Mouse (Mus musculus) midbrain, embryonic 16.5 days (tissue): ENCODE data around the gene Itpr1. TPM values are rescaled to one million over a fixed set of nuclear protein-coding genes. Genes with fewer than 3 reads are reported as not detected.

ENCODE experiments used
- ATAC-seq: fragments of 200-750 bp; cut with Nextera tagmentation; 2 replicates; pipeline ENCODE4 v1.8.0; 2017; ENCODE audit warnings: moderate TSS enrichment
- H3K27ac ChIP-seq: fragments of 300-500 bp; sonication (generic); 2 replicates; pipeline ENCODE4 v1.5.1; 2014; ENCODE audit warnings: mild to moderate bottlenecking, low read length, mixed read lengths
- H3K27me3 ChIP-seq: fragments of 300-500 bp; sonication (generic); 2 replicates; pipeline ENCODE4 v1.6.1; 2014; ENCODE audit warnings: low read depth, low read length, mixed read lengths; ENCODE audit not compliant: control insufficient read depth, insufficient read depth
- H3K36me3 ChIP-seq: fragments of 300-500 bp; sonication (generic); 2 replicates; pipeline ENCODE4 v1.6.1; 2014; ENCODE audit warnings: mild to moderate bottlenecking, low read length, moderate library complexity, mixed read lengths; ENCODE audit not compliant: control insufficient read depth, insufficient read depth
- H3K4me1 ChIP-seq: fragments of 300-500 bp; sonication (generic); 2 replicates; pipeline ENCODE4 v1.6.1; 2014; ENCODE audit warnings: mild to moderate bottlenecking, low read length, mixed read lengths; ENCODE audit not compliant: control insufficient read depth, insufficient read depth
- H3K4me2 ChIP-seq: fragments of 300-500 bp; sonication (generic); 2 replicates; pipeline ENCODE4 v1.6.1; 2014; ENCODE audit warnings: mild to moderate bottlenecking, low read length, mixed read lengths
- H3K4me3 ChIP-seq: fragments of 300-500 bp; sonication (generic); 2 replicates; pipeline ENCODE4 v1.5.1; 2014; ENCODE audit warnings: low read depth, mild to moderate bottlenecking, low read length, moderate library complexity, mixed read lengths
- H3K9ac ChIP-seq: fragments of 300-500 bp; sonication (generic); 2 replicates; pipeline ENCODE4 v1.6.1; 2014; ENCODE audit warnings: low read depth, low read length, mixed read lengths
- H3K9me3 ChIP-seq: fragments of 300-500 bp; sonication (generic); replicated peaks from 2 replicates; pipeline ENCODE4 v1.6.1; 2014; ENCODE audit warnings: mild to moderate bottlenecking, low read length, mixed read lengths; ENCODE audit not compliant: control insufficient read depth, poor library complexity, severe bottlenecking
- WGBS: fragments of 180-500 bp; shearing (Covaris S2); extraction: QIAGEN DNeasy Blood & Tissue Kit; methylation state at CpG from one replicate; pipeline ENCODE4 v1.1.7; 2014; 5-methylcytosine and 5-hydroxymethylcytosine counted together
- polyA plus RNA-seq: library from polyadenylated mRNA; unstranded; fragments of >200 nt; fragmentation: Nextera tagmentation; extraction: Ambion mirVana; gene quantifications from 2 replicates; pipeline ENCODE4 v1.2.1, GENCODE M21; 2015

Itpr1 gene
- polyA plus RNA-seq, 1 experiment from 2014 or later: 4.2 TPM

GRCm38 (mm10) chr6:108444435-108444834 is 231.5 kb downstream of the Itpr1 start:
- no peaks in the 10 kb centered on the region for H3K36me3 ChIP-seq
- H3K9me3 ChIP-seq: no peaks in the 10 kb centered on the region; the same call in 1 of the 2 replicates
- 78% methylated on average over 7 of the region's 7 CpGs for WGBS
- no peak for ATAC-seq
- no peak overlapping the region for H3K4me3 ChIP-seq
- H3K9ac ChIP-seq: no peak overlapping the region
- H3K4me2 ChIP-seq: no peak overlapping the region
- H3K4me1 ChIP-seq: peaks cover 5% of the 10 kb centered on the region; the same call in 1 of the 2 replicates
- H3K27ac ChIP-seq: no peak overlapping the region
- no peaks in the 10 kb centered on the region for H3K27me3 ChIP-seq

GRCm38 (mm10) chr6:108445006-108445405 is 232.1 kb downstream of the Itpr1 start:
- no peaks in the 10 kb centered on the region; the same call in 1 of the 2 replicates for H3K9me3 ChIP-seq
- H3K9ac ChIP-seq: no peak overlapping the region
- no peaks in the 10 kb centered on the region for H3K36me3 ChIP-seq
- H3K27ac ChIP-seq: no peak overlapping the region
- H3K27me3 ChIP-seq: no peaks in the 10 kb centered on the region
- 92% methylated on average over 7 of the region's 7 CpGs for WGBS
- ATAC-seq: no peak
- no peak overlapping the region for H3K4me2 ChIP-seq
- peaks cover 5% of the 10 kb centered on the region; the same call in 1 of the 2 replicates for H3K4me1 ChIP-seq
- H3K4me3 ChIP-seq: no peak overlapping the region

GRCm38 (mm10) chr6:108446766-108447165 is 233.9 kb downstream of the Itpr1 start:
- H3K4me2 ChIP-seq: no peak overlapping the region
- 78% methylated on average over 1 of the region's 1 CpGs for WGBS
- H3K4me3 ChIP-seq: no peak overlapping the region
- H3K27ac ChIP-seq: no peak overlapping the region
- H3K9me3 ChIP-seq: no peaks in the 10 kb centered on the region
- no peaks in the 10 kb centered on the region for H3K36me3 ChIP-seq
- H3K4me1 ChIP-seq: peaks cover 5% of the 10 kb centered on the region; the same call in 1 of the 2 replicates
- no peak for ATAC-seq
- no peak overlapping the region for H3K9ac ChIP-seq
- no peaks in the 10 kb centered on the region for H3K27me3 ChIP-seq

GRCm38 (mm10) chr6:108447179-108447845 is 234.4 kb downstream of the Itpr1 start:
- Histone ChIP-seq H3K9me3 (no peaks in the 10 kb centered on the region), H3K4me2 (no peak overlapping the region), H3K36me3 (no peaks in the 10 kb centered on the region), H3K27me3 (no peaks in the 10 kb centered on the region), H3K27ac (no peak overlapping the region), H3K4me1 (peaks cover 5% of the 10 kb centered on the region; the same call in 1 of the 2 replicates), H3K4me3 (no peak overlapping the region), H3K9ac (no peak overlapping the region)
- WGBS: 67% methylated on average over 8 of the region's 8 CpGs
- no peak for ATAC-seq

DNA sequence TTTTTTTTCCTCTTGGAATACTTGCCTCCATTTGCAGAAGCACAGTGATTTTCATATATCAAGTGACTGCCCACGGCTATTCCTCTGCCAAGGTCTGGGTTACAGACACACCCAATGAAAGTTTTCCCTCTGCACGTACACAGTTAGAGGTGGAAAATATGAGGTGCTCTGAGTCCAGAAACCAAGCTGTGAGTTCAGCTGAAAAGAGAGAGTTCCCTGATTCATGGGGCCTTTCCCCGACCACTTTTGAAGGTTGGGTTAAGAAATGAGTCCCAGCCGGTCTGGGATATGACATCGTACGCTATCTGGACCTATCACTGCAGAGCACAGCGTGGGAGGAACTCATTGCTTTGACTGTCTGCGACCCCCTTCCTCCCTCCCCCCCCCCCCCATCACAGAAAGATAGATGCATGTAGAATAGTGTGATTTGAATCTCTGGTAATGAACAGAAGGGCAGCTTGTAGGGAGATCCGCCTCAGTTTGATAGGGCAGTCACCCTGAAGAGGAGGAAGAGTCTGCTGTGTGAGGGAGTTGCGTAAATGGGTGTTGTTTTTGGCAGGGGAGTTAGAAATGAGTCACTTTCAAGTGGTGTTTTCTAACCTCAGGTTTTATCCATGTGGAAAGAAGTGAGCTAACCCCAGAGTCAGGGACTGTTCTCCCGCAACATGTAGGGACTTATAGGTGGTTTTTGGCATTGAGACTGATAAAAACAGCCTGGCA is 235.3 kb downstream of the Itpr1 start:
- H3K4me2 ChIP-seq: no peak overlapping the region
- no peaks in the 10 kb centered on the region for H3K9me3 ChIP-seq
- H3K27ac ChIP-seq: no peak overlapping the region
- 77% methylated on average over 11 of the region's 11 CpGs for WGBS
- H3K4me1 ChIP-seq: peaks cover 5% of the 10 kb centered on the region; the same call in 1 of the 2 replicates
- no peak overlapping the region for H3K9ac ChIP-seq
- H3K36me3 ChIP-seq: no peaks in the 10 kb centered on the region
- no peak for ATAC-seq
- H3K4me3 ChIP-seq: no peak overlapping the region
- no peaks in the 10 kb centered on the region for H3K27me3 ChIP-seq

- ATAC-seq: no peak
- 42% methylated on average over 2 of the region's 2 CpGs for WGBS
- H3K27me3 ChIP-seq: no peaks in the 10 kb centered on the region
- H3K36me3 ChIP-seq: no peaks in the 10 kb centered on the region
- H3K4me2 ChIP-seq: no peak overlapping the region
- H3K4me3 ChIP-seq: no peak overlapping the region
- no peak overlapping the region for H3K27ac ChIP-seq
- H3K9ac ChIP-seq: no peak overlapping the region
- peaks cover 5% of the 10 kb centered on the region for H3K4me1 ChIP-seq
- H3K9me3 ChIP-seq: no peaks in the 10 kb centered on the region
Observed at GRCm38 (mm10) chr6:108448864-108449263, 236.0 kb downstream of the Itpr1 start.

- Histone ChIP-seq H3K9ac (no peak overlapping the region), H3K9me3 (no peaks in the 10 kb centered on the region), H3K27ac (no peak overlapping the region), H3K36me3 (no peaks in the 10 kb centered on the region), H3K27me3 (no peaks in the 10 kb centered on the region), H3K4me2 (no peak overlapping the region), H3K4me3 (no peak overlapping the region), H3K4me1 (peaks cover 29% of the 10 kb centered on the region)
- ATAC-seq: no peak
- WGBS: 86% methylated on average over 2 of the region's 2 CpGs
Observed at GRCm38 (mm10) chr6:108451536-108451935, 238.6 kb downstream of the Itpr1 start.

GRCm38 (mm10) chr6:108453618-108454017 is 240.7 kb downstream of the Itpr1 start:
- 0 out of 2 replicates have a peak overlapping the region, but pooled peaks have one; percentile 25 for H3K27ac ChIP-seq
- H3K9ac ChIP-seq: no peak overlapping the region
- no peaks in the 10 kb centered on the region for H3K27me3 ChIP-seq
- H3K4me3 ChIP-seq: no peak overlapping the region
- WGBS: 88% methylated on average over 5 of the region's 5 CpGs
- no peaks in the 10 kb centered on the region for H3K36me3 ChIP-seq
- 0 out of 2 replicates have a peak overlapping the region, but pooled peaks have one; percentile 0 for H3K4me2 ChIP-seq
- H3K4me1 ChIP-seq: peaks cover 35% of the 10 kb centered on the region
- ATAC-seq: no peak
- H3K9me3 ChIP-seq: no peaks in the 10 kb centered on the region
